Mouse (Mus musculus) ES-Bruce4 (cell line): Measurements from ENCODE around the gene Fam214a.

Experiments
- CTCF ChIP-seq: IDR thresholded peaks from one replicate; pipeline ENCODE4 v1.8.1; 2011; ENCODE audit warnings: low read depth, low read length
- EP300 ChIP-seq: IDR thresholded peaks from 2 replicates; pipeline ENCODE4 v1.6.1; 2011; ENCODE audit warnings: low read depth, low read length; ENCODE audit not compliant: insufficient read depth
- POLR2A ChIP-seq: IDR thresholded peaks from one replicate; pipeline ENCODE4 v1.8.1; 2011; ENCODE audit warnings: low read length; ENCODE audit not compliant: insufficient read depth

- TF ChIP-seq CTCF, result no peak
- TF ChIP-seq POLR2A, result no peak
- TF ChIP-seq EP300, result no peak
These were observed 20.1 kb downstream of the Fam214a start for GRCm38 (mm10) chr9:74972736-74973135.
